Mouse (Mus musculus): ENCODE measurements around the gene Numbl.

DNA sequence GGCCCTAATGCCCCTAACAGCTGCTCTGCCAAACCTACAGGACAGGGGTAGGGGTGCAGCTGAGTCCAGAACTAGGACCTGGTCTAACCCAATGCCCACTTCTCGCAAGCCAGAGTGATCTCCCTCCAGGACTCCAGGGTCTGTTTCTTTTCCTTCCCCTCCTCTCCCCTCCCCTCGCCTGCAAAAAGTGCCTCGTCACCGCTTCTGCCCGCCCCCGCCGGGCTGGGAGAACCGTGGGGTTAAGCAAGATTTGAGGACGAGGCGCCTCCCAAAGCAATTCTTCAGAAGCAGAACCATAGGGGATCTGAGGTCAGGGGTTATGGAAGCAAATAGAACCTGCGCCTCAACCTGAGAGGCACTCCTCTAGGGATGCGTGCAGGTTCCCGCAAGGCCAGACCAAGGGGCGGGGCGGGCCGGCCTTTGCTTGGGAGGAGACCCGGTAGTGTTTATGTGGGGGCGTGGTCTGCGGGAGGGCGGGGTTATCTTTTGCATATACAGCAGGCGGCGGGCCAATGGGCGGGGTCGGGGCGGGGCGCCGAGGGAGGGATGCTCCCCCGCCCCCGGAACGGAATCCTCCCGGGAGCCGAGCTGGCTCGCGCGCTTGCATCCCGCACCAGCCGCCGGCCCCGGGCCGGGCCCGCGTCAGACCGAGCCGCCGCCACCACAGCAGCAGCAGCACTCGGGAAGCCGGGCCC, at the start of gene Numbl:
- TF ChIP-seq EP300 (IDR thresholded peaks at IDR 0.05; ENCODE audit: low read length): no peak
- TF ChIP-seq SMC3 (IDR thresholded peaks at IDR 0.05; ENCODE audit: low read depth, low read length): no peak
- peak; percentile 53; the same call in 1 of the 2 replicates for TF ChIP-seq POLR2A (IDR thresholded peaks at IDR 0.05; ENCODE audit: low read depth, low read length)
- TF ChIP-seq TCF12 (IDR thresholded peaks at IDR 0.05; ENCODE audit: low read depth, low read length): no peak
